Mouse (Mus musculus) liver, adult (tissue): Measurements from ENCODE around the gene Bcan.

Source experiments
- GATA4 ChIP-seq: IDR thresholded peaks from 2 replicates; pipeline ENCODE4 v1.6.1; 2014; ENCODE audit warnings: mild to moderate bottlenecking, low read length; ENCODE audit not compliant: insufficient replicate concordance

The Bcan gene

DNA sequence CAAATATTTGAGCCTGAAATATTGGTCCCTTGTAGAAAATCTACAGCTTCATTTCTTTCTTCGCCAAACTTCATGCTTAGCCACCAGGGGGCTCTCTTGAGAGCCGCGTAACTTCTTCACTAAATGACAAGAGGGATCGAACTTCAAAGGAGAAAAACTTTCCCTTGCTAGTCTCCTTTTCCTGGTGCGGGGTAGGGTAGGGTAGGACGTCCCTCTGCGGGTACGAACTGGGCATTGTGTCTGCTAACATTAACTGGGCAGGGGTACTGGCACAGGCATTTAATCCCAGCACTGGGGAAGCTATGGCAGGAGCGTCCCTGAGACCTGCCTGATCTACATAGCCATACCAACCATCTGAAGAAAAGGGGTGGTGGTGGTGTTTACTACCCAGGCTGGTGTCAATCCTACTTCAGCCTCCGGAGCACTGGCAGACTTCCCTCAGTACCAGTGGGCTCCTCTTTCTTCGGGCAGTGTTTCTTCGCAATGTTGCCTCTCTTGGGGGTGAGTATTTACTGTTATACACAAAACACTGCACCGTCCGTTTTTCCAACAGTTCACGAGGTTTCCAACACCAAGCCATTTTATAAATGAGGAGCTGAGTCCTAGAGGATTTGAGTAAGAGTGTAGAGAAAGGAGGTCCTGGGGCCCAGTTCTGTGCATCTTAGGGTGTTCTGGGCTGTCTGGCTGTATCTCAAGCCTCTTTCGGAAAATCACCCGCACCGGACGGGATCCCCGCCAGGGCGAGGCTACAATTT is 29.7 kb downstream of the Bcan start:
- no peak for TF ChIP-seq GATA4

GRCm38 (mm10) chr3:87960586-87961191 is 39.3 kb downstream of the Bcan start:
- TF ChIP-seq GATA4: no peak

GRCm38 (mm10) chr3:87960191-87960585 is 39.8 kb downstream of the Bcan start:
- no peak for TF ChIP-seq GATA4

DNA sequence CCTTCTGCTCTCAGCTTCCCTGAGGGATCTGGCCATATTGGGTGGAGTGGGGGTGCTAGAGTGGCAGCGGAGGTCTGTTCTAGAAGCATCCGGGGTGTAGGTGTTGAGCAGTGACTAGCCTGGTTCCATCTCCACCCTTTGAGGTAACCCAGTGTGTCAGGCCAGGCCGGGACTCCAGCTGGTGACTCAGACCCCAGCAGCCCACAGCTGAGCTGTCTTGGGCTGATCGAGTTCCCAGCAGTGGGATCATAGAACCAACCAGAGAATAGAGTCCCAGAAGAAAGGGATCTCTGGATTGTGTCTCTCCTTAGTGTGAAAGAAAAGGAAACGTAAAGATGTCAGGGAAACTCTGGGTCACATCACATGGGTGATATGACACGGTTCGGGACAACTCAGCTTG is 40.7 kb downstream of the Bcan start:
- no peak for TF ChIP-seq GATA4

DNA sequence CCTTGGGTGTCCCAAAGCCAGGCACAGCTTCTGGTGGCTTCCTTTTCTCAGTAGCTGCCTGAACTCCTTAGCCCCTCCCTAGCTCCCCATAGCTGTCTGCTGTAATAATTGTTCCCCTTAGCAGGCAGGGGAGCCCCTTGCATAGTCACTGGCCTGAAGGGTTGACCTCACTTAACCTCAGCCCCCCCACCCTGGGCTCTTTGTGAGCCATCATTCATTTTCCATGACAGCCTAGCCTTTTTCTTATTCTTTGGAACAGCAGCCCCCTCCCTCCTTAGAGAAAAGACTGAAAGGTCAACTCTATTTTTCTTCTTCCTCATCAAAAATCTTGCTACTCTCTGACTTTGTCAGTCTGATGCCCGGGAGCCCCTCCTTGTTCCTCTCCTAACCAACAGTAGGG is 41.1 kb downstream of the Bcan start:
- no peak for TF ChIP-seq GATA4

DNA sequence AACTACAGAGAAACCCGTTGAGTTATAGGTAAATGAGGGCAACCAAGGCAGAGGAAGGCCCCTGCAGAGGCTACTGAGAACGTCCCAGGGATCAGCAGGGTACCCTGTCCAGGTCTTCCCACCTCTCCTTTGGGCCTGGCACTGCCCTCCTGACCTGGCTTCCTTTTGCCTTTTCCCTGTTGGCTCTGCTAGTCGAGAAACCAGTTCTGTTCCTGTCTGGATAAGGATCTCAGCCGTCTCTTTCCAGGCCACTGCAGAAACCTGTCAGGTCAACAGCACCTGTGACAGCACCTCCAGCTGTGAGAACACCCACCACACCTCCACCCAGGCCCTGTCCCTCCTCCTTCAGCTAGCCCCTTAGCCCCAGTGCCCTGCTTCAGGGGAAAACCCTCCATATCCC is 41.6 kb downstream of the Bcan start:
- TF ChIP-seq GATA4: no peak

DNA sequence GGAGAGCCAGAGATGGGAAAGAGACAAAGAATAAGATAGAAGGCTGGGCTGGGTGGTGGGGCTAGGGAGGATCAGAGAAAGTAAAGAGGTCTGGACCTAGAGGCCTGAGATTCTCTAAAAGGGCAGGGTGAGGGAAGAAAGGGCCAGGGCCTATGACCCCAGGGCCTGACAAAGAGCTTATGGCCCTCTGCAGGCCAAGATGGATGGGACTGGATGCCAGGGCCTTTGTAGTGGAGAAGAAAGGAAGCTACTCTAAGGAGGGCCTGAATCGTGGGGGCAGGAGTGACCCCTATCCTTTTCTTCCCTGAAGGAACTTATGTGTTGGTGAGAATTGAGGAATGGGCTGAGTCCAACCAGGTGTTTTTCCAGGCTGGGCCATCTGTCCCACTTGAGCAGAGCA is 42.0 kb downstream of the Bcan start:
- no peak for TF ChIP-seq GATA4

DNA sequence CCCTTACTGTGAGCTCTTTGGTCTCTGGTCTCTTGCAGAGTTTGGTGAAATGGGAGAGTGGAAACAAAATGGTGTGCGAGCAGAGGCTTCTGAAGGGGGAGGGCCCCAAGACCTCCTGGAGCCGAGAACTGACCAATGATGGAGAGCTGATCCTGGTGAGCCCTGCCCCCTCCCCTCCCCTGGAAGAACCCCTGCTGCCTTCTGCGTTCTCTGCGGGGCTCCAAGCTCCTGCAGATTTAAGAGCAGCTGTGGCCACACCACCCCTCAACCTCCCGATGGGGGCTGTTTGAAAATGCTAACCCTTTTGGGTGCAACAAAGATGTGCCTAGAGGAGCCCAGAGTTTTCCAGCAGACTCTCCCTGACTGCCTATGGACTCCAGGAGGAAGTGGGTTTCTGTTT is 47.6 kb downstream of the Bcan start:
- no peak for TF ChIP-seq GATA4

DNA sequence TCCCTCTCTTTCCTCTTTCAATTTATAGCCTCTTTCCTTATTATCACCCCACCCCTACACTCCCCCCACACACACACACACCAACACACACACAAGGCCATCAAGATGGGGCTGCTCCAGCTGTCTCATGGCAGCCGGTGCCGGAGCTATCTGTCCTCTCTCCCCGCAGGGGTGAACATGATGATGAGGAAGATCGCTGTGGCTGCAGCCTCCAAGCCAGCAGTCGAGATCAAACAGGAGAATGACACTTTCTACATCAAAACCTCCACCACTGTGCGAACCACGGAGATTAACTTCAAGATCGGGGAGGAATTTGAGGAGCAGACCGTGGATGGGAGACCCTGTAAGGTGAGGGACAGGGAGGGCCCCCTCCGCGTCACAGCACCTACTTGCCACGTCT is 48.1 kb downstream of the Bcan start:
- no peak for TF ChIP-seq GATA4

DNA sequence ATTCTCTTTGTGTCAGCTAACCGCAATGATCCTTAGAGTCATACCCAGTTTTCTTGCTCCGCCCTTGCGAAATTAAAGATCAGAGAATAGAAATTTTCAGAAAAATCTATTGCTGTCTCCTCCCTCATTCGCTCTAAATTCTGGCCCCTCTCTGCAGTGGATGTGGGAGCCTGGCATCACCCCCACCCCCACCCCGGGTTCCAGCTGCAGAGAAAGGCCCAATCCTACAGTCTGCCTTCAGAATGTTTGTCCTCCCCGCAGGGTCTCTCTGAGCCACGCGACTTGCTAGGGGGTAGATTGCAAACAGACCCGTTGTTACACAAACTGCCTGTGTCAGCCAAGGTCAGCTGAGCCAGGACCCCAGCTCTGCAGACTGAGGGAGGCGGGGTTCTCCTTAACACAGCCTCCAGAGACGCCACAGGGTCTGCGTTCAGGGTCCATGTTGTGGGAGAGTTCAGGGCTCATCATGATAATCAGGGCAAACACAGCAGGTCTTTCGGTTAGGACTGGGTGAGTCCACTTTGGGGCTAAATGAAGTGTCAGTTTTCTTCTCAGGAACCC is 50.0 kb downstream of the Bcan start:
- no peak for TF ChIP-seq GATA4

DNA sequence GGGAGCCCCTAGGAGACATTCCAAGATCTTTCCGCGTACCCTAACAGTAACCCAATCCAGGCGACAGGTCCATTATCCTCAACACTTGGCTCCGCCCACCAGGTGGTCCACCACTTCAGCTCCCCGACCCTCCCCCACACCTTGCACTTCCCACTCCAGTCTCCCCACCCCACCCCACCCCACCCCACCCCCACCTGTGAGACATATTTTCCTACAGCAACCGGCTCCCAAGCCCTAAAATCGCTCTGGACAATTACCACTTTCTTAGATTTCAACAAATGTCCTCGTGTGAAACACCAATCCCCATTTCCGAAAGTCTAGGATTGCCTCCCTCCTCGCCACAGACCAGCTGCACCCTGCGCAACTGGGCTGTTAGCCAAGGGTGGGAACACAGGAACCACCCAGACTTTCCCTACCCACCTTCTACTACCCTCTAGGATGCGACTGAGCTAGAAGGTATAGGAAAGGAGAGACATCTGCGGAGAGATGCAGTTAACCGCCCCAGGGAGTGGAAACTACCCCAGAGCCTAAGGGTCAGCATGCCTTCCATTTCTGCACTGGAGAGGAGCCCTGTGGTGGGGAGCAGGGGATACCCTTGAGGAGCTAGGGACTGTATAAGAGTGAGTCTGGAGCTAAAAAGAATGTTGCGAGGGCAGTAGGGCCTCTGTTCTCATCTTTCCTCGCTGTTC is 50.6 kb downstream of the Bcan start:
- no peak for TF ChIP-seq GATA4

GRCm38 (mm10) chr3:87948378-87949265 is 51.4 kb downstream of the Bcan start, which contains the start of gene Crabp2:
Gene Crabp2, plus strand, starts transcription at chr3:87948666.
- no peak for TF ChIP-seq GATA4

GRCm38 (mm10) chr3:87947811-87948199 is 52.2 kb downstream of the Bcan start:
- no peak for TF ChIP-seq GATA4

- TF ChIP-seq GATA4: no peak
Measured at GRCm38 (mm10) chr3:87947056-87947810, 52.8 kb downstream of the Bcan start.
